Mouse (Mus musculus) frontal cortex, postnatal 10 days (tissue): Measurements from ENCODE around the gene Efs.

Experiments
- DNase-seq, 2 experiments: peaks; one replicate each; pipeline ENCODE4 v3.0.0; 2022; ENCODE audit warnings: low spot score in 2 of 2, mixed read lengths in 1 of 2

The Efs gene

GRCm38 (mm10) chr14:54874165-54874564 is 51.8 kb downstream of the Efs start:
- DNase-seq, result no peak

- no peak for DNase-seq
Measured at GRCm38 (mm10) chr14:54870861-54871260, 55.1 kb downstream of the Efs start, which contains the start of gene Homez. Gene Homez (minus strand): TSS chr14:54870961.

GRCm38 (mm10) chr14:54868026-54868425 is 57.9 kb downstream of the Efs start:
- no peak for DNase-seq

GRCm38 (mm10) chr14:54866936-54867335 is 59.0 kb downstream of the Efs start:
- DNase-seq, result no peak
